Mouse (Mus musculus) limb, embryonic 14.5 days (tissue): ENCODE results near the gene Coq10a. TPM values are rescaled to one million over a fixed set of nuclear protein-coding genes. Genes with fewer than 3 reads are reported as not detected.
A peak's percentile ranks its signal among the peaks of the same experiment; 100 is the strongest.

Experiments used
- ATAC-seq: fragments of 200-750 bp; cut with Nextera tagmentation; 2 replicates; pipeline ENCODE4 v1.8.0; 2017; ENCODE audit warnings: low read depth, moderate number of reproducible peaks, moderate TSS enrichment; ENCODE audit not compliant: low FRiP score
- DNase-seq: peaks from one replicate; pipeline ENCODE4 v3.0.0-alpha.2; 2015; ENCODE audit warnings: low spot score
- H3K27ac ChIP-seq: fragments of 300-500 bp; sonication (generic); replicated peaks from 2 replicates; pipeline ENCODE4 v1.5.1; 2014; ENCODE audit warnings: low read depth, mild to moderate bottlenecking, low read length, moderate library complexity, mixed read lengths
- H3K27me3 ChIP-seq: fragments of 300-500 bp; sonication (generic); 2 replicates; pipeline ENCODE4 v1.6.1; 2014; ENCODE audit warnings: low read length, mixed read lengths; ENCODE audit not compliant: control insufficient read depth, insufficient read depth
- H3K36me3 ChIP-seq: fragments of 300-500 bp; sonication (generic); 2 replicates; pipeline ENCODE4 v1.6.1; 2014; ENCODE audit warnings: mild to moderate bottlenecking, low read length, moderate library complexity, mixed read lengths; ENCODE audit not compliant: control insufficient read depth, insufficient read depth
- H3K4me1 ChIP-seq: fragments of 300-500 bp; sonication (generic); 2 replicates; pipeline ENCODE4 v1.6.1; 2014; ENCODE audit warnings: antibody characterized with exemption, low read length, mixed read lengths; ENCODE audit not compliant: control insufficient read depth, insufficient read depth
- H3K4me2 ChIP-seq: fragments of 300-500 bp; sonication (generic); replicated peaks from 2 replicates; pipeline ENCODE4 v1.6.1; 2014; ENCODE audit warnings: low read depth, mild to moderate bottlenecking, low read length, moderate library complexity; ENCODE audit not compliant: severe bottlenecking
- H3K4me3 ChIP-seq: fragments of 300-500 bp; sonication (generic); replicated peaks from 2 replicates; pipeline ENCODE4 v1.5.1; 2014; ENCODE audit warnings: low read length
- H3K9ac ChIP-seq: fragments of 300-500 bp; sonication (generic); 2 replicates; pipeline ENCODE4 v1.6.1; 2014; ENCODE audit warnings: mild to moderate bottlenecking, low read depth, low read length, moderate library complexity; ENCODE audit not compliant: severe bottlenecking
- H3K9me3 ChIP-seq: fragments of 300-500 bp; sonication (generic); 2 replicates; pipeline ENCODE4 v1.6.1; 2016; ENCODE audit warnings: low read length; ENCODE audit not compliant: control insufficient read depth
- POLR2A ChIP-seq: fragments of 200-500 bp; IDR thresholded peaks from 2 replicates; pipeline ENCODE4 v1.8.0; 2012; ENCODE audit warnings: inconsistent platforms, mild to moderate bottlenecking, moderate library complexity, borderline replicate concordance; ENCODE audit not compliant: insufficient read depth, insufficient read length; ENCODE audit errors: extremely low read depth
- WGBS: fragments of 180-500 bp; shearing (Covaris S2); extraction: QIAGEN DNeasy Blood & Tissue Kit; methylation state at CpG from one replicate; pipeline ENCODE4 v1.1.7; 2014; 5-methylcytosine and 5-hydroxymethylcytosine counted together
- polyA plus RNA-seq, 2 experiments: library from polyadenylated mRNA; depleted of rRNA in 1 of 2; stranded (reverse) in 1 of 2; unstranded in 1 of 2; fragments of >200 nt; fragmentation: Nextera tagmentation in 1 of 2; extraction: Ambion mirVana in 1 of 2; gene quantifications; 2 replicates each; pipeline versions ENCODE4 v1.2.1 to v1.2.3; 2012 to 2014

Coq10a gene
- polyA plus RNA-seq, 2 experiments, result 19.4 to 38.9 TPM

DNA sequence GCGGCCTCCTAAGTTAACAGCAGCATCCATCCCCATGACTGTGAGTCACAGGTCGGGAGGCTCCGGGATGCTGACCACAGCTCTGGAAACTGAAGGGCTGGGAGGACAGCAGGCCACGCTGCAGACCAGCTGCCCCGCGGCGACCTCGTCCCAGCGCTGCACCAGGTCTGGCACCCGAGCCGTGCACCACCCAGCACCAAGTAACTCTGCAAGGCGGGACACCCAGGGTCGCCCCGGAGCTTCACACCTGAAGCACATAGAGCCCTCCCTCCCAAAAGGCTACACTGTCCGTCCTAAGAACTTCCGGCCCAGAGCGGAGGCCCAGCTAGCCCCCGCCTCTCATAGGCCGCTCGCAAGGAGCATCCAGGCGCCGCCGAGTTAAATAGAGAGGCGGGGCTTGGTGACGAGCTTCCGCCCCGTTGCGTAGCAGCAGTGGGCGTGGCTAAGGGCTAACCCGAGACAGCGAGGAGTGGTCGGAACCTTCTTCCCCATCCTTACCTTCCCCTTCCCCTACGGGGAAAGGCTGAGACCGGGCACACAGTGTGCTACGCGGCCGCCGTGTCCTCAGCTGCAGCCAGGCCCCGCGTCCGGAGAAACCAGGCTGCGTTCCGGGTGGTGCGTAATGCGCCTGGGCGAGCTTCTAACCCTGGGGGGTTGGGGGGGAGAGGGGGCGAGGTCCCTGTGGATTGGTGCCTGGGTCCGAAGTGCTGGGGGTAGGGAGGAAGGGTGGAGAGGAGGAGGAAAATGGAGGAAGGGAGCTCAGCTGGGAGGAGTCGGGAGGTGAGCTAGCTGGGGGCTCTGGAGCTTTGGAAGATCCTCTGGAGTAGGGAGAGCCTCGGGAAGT, 42.6 kb upstream of the Coq10a start, which contains the start of the genes Nabp2 and Rnf41:
Gene Nabp2, minus strand, starts transcription at position 282 of the 844 bp plus-strand sequence.
Gene Rnf41, plus strand, starts transcription at position 447 of the 844 bp plus-strand sequence.
- Histone ChIP-seq H3K36me3 (peaks cover 34% of the 10 kb centered on the region), H3K9ac (peak within 1 kb of the TSS; percentile 70), H3K27ac (peak within 1 kb of the TSS; percentile 89), H3K9me3 (no peaks in the 10 kb centered on the region), H3K4me3 (peak within 1 kb of the TSS; percentile 72), H3K4me2 (peak within 1 kb of the TSS; percentile 97), H3K27me3 (no peaks in the 10 kb centered on the region), H3K4me1 (peaks cover 24% of the 10 kb centered on the region)
- ATAC-seq (peak; percentile 93), DNase-seq (peak; percentile 98)
- whole genome bisulfite sequencing, result under 1% methylated on average over 45 of the region's 50 CpGs
- peak; percentile 59; the same call in 1 of the 2 replicates for TF ChIP-seq POLR2A

DNA sequence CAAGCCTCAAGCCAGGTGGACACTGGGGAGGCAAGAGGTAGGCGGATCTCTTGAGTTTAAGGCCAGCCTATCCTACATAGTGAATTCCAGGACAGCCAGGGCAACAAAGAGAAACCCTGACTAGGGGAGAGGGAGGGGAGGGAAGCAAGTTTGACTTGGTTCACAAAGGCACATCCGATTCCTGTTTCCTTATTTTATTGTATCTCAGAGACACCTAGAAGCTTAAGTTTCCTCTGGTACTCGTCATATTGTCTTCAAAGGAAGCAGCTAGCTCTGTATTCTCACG, 41.7 kb upstream of the Coq10a start:
- Histone ChIP-seq H3K4me3 (peak overlapping the region; percentile 72), H3K27ac (peak overlapping the region; percentile 89), H3K4me2 (peak overlapping the region; percentile 97), H3K4me1 (peaks cover 24% of the 10 kb centered on the region), H3K36me3 (peaks cover 31% of the 10 kb centered on the region), H3K9ac (peak overlapping the region; percentile 70; the same call in 1 of the 2 replicates), H3K27me3 (no peaks in the 10 kb centered on the region), H3K9me3 (no peaks in the 10 kb centered on the region)
- DNase-seq, result no peak
- WGBS, result 26% methylated on average over 4 of the region's 4 CpGs
- no peak for TF ChIP-seq POLR2A
- ATAC-seq, result no peak

DNA sequence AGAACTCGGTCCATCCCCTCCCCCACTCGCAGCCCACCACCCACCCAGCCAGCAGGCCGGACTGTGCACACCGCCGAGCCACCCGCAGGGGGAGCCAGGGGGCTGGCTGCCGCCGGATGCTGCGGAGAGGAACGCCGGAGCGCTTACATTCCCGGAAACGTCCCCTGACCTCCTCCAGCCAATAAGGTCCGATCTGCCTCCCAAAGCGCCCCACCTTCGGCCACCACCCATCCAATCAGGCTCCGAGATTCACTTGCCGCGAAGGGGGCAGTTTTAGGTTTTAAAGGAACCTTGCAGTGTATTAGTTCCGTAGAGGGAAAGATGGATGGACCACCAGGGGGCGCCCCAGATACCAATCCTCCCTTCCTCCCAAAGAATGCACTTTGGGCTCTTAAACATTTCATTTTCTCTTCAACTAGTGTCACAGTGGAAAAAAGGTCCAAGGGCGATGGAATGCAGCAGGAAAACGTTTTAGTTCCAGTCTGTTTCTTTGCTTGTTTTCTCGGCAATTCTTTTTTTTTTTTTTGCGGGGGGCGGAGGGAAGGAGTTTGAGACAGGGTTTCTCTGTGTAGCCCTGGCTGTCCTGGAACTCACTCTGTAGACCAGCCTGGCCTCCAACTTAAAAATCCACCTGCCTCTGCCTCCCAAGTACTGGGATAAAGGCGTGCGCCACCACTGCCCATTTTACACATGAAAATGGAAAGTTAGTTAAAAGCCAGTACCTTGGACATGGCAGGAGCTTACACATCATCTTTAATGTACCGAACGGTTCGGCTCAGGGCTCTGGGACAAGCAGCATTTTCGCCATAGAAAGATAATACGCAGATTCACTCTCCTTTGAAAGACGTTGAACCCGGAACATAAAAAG, 41.1 kb upstream of the Coq10a start:
- Histone ChIP-seq H3K27me3 (no peaks in the 10 kb centered on the region), H3K9ac (peak overlapping the region; percentile 60), H3K4me2 (peak overlapping the region; percentile 97), H3K36me3 (peaks cover 25% of the 10 kb centered on the region), H3K4me1 (peaks cover 24% of the 10 kb centered on the region), H3K9me3 (no peaks in the 10 kb centered on the region), H3K4me3 (peak overlapping the region; percentile 72), H3K27ac (peak overlapping the region; percentile 89)
- ATAC-seq (peak; percentile 91), DNase-seq (peak; percentile 99)
- no peak for TF ChIP-seq POLR2A
- WGBS, result 4% methylated on average over 35 of the region's 36 CpGs

DNA sequence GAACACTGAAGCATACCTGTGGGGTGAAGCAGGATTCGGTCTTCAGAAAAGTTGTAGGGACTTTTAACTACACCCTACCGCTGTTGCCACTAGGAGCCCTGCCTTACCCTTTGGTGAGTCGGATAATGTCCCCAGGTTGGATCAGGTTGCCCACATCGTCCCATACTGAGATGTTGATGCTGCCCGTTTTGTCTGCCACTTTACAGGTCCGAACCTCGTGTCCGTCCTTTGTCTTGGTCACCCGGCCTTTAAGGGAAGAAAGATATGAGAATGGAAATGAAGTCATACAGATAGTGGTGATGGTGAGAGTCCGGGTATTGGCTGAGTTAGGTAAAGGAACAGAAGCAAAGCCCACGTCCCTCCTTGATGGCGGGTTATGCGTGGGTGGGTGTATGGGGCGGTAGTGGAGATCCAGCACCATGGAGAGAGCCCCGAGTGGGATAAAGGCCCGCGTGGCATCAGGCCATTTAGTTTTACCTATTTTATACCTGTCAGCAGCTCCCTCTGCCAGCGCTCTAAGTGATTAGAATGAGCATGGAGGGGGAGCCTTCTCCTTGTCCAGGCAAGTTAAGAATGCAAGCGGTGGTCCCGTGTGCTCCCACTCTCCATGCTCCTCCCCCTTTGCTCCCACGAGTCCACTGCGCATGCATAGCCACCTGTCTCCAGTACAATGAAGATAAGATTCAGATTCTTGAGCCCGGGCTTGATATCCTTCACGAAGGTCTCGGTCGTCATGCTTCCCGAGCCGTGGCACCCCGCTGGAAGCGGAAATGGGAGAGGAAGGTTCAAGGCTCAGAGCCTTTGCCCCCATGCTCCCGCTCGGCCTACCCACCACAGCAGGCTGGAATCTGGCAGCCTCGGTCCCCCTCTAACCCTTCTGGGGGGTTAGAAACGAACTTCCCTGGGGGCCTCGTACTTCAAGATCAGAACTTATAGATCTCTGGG, 40.1 kb upstream of the Coq10a start:
- no peak for ATAC-seq
- Histone ChIP-seq H3K4me3 (peak overlapping the region; percentile 72), H3K9ac (peak overlapping the region; percentile 60), H3K27ac (peak overlapping the region; percentile 55), H3K27me3 (no peaks in the 10 kb centered on the region), H3K36me3 (peaks cover 16% of the 10 kb centered on the region; the same call in 1 of the 2 replicates), H3K9me3 (no peaks in the 10 kb centered on the region), H3K4me1 (peaks cover 24% of the 10 kb centered on the region), H3K4me2 (peak overlapping the region; percentile 63)
- TF ChIP-seq POLR2A, result no peak
- WGBS, result 18% methylated on average over 35 of the region's 35 CpGs
- peak; percentile 13 for DNase-seq
